Mouse (Mus musculus) kidney, postnatal 25 days (tissue): ENCODE results near the gene Hist1h1t.

Experiments used
- DNase-seq, 2 experiments: peaks; one replicate each; pipeline ENCODE4 v3.0.0; 2021; ENCODE audit warnings: mixed read lengths in 2 of 2

Hist1h1t gene

GRCm38 (mm10) chr13:23738677-23739068 is 43.1 kb downstream of the Hist1h1t start, which contains the start of gene Hist1h1c:
TSS of gene Hist1h1c (plus strand) at chr13:23738808.
- peak; percentile 87 to 95 for DNase-seq

- peak; percentile 96 to 98 for DNase-seq
Observed at GRCm38 (mm10) chr13:23739069-23739921, 43.7 kb downstream of the Hist1h1t start.

- DNase-seq: no peak
Observed at GRCm38 (mm10) chr13:23739922-23740252, 44.3 kb downstream of the Hist1h1t start.

GRCm38 (mm10) chr13:23740256-23740840 is 44.7 kb downstream of the Hist1h1t start:
- no peak for DNase-seq

GRCm38 (mm10) chr13:23740910-23741309 is 45.3 kb downstream of the Hist1h1t start:
- DNase-seq: no peak

- no peak for DNase-seq
Observed at GRCm38 (mm10) chr13:23742007-23742406, 46.4 kb downstream of the Hist1h1t start.

- no peak for DNase-seq
Observed at GRCm38 (mm10) chr13:23743215-23743614, 47.6 kb downstream of the Hist1h1t start.

- no peak for DNase-seq
Observed at GRCm38 (mm10) chr13:23743963-23744362, 48.3 kb downstream of the Hist1h1t start.

- DNase-seq: no peak
Observed at GRCm38 (mm10) chr13:23744421-23745380, 49.1 kb downstream of the Hist1h1t start.

GRCm38 (mm10) chr13:23745381-23746161 is 50.0 kb downstream of the Hist1h1t start, which contains the start of gene Hist1h3c:
TSS of gene Hist1h3c (minus strand) at chr13:23745602.
- peak; percentile 89 to 94 for DNase-seq
